13 mouse cellular contexts compared by ENCODE assay signal in genomic region chr16:33167537-33167936, GRCm38 (mm10). TPM values are rescaled to one million over a fixed set of nuclear protein-coding genes. Genes with fewer than 3 reads are reported as not detected.
DNase-seq lines count a peak whose midpoint lies in the region; ATAC-seq and TF ChIP-seq lines count a peak whose summit lies in the region.
"Had no signal": no experiment of that assay in that cellular context is flagged by ENCODE, and none has a peak within 500 bp of the region (broad histone marks: within the 10 kb centered on the region; RNA-seq: fewer than 3 reads in every experiment).

No protein-coding gene starts in this region.

- TF ChIP-seq EP300 in lung, postnatal 0 days (IDR thresholded peaks at IDR 0.05): no peak
- TF ChIP-seq EP300 in CH12.LX (IDR thresholded peaks at IDR 0.05; ENCODE audit: low read length): no peak

- ATAC-seq in intestine, postnatal 0 days: no peak
- ATAC-seq in intestine, embryonic 15.5 days: no peak
- no peak for ATAC-seq in lung, postnatal 0 days
- ATAC-seq: midbrain, embryonic 16.5 days had no signal

- dilution Hi-C loops in CH12.LX (cut with MboI; ENCODE audit: extremely low pct_ligation_motif_present, extremely low pct_unique_long_range_greater_than_20kb, low sequenced_read_pairs): no loop called here

- H3K36me3 ChIP-seq in intestine, postnatal 0 days (ENCODE audit: control insufficient read depth, insufficient read depth): no peaks in the 10 kb centered on the region
- no peaks in the 10 kb centered on the region for H3K36me3 ChIP-seq in intestine, embryonic 15.5 days
- no peaks in the 10 kb centered on the region for H3K36me3 ChIP-seq in lung, postnatal 0 days (ENCODE audit: insufficient read depth, low read length)
- no peaks in the 10 kb centered on the region for H3K36me3 ChIP-seq in CH12.LX (replicated peaks in 1 of 2; ENCODE audit: control insufficient read depth in 1 of 2, insufficient read depth in 1 of 2, low read length in 1 of 2)
- H3K36me3 ChIP-seq: embryonic facial prominence, embryonic 15.5 days; hindbrain, embryonic 10.5 days; neural tube, embryonic 15.5 days had no signal

- no peak overlapping the region for H3K27ac ChIP-seq in intestine, postnatal 0 days (ENCODE audit: low read depth, low read length)
- H3K27ac ChIP-seq in intestine, embryonic 15.5 days: no peak overlapping the region
- no peak overlapping the region for H3K27ac ChIP-seq in lung, postnatal 0 days (ENCODE audit: low read length)
- no peak overlapping the region for H3K27ac ChIP-seq in CH12.LX (ENCODE audit: insufficient read depth, low read depth)
- H3K27ac ChIP-seq: embryonic facial prominence, embryonic 15.5 days; hindbrain, embryonic 10.5 days; neural tube, embryonic 15.5 days had no signal

- no peaks in the 10 kb centered on the region for H3K79me2 ChIP-seq in CH12.LX (replicated peaks; ENCODE audit: control insufficient read depth, extremely low read depth, insufficient read depth, poor library complexity, severe bottlenecking)

- no peak overlapping the region for H3K4me2 ChIP-seq in intestine, postnatal 0 days (replicated peaks; ENCODE audit: low read depth)
- no peak overlapping the region for H3K4me2 ChIP-seq in intestine, embryonic 15.5 days (replicated peaks)
- H3K4me2 ChIP-seq in lung, postnatal 0 days (replicated peaks; ENCODE audit: low read depth, low read length): no peak overlapping the region
- H3K4me2 ChIP-seq in CH12.LX (ENCODE audit: insufficient read depth, low read depth, poor library complexity, severe bottlenecking): no peak overlapping the region
- H3K4me2 ChIP-seq: embryonic facial prominence, embryonic 15.5 days; neural tube, embryonic 15.5 days had no signal

- H3K9me3 ChIP-seq in intestine, postnatal 0 days (ENCODE audit: control insufficient read depth): no peaks in the 10 kb centered on the region
- H3K9me3 ChIP-seq in intestine, embryonic 15.5 days: no peaks in the 10 kb centered on the region
- no peaks in the 10 kb centered on the region for H3K9me3 ChIP-seq in lung, postnatal 0 days (ENCODE audit: low read length)
- H3K9me3 ChIP-seq in CH12.LX (replicated peaks; ENCODE audit: low read length): peaks cover 5% of the 10 kb centered on the region
- H3K9me3 ChIP-seq: embryonic facial prominence, embryonic 15.5 days; hindbrain, embryonic 10.5 days; neural tube, embryonic 15.5 days had no signal

- intact Hi-C loops in left cerebral cortex, postnatal 14 days (cut with DNase I): no loop called here

- 36% methylated on average over 5 of the region's 5 CpGs for WGBS in intestine, postnatal 0 days
- 27% methylated on average over 5 of the region's 5 CpGs for WGBS in intestine, embryonic 15.5 days
- 38% methylated on average over 5 of the region's 5 CpGs for WGBS in lung, postnatal 0 days

- no peak for TF ChIP-seq POLR2A in CH12.LX (IDR thresholded peaks at IDR 0.05; ENCODE audit: low read depth, low read length)
- TF ChIP-seq POLR2A in brain, embryonic 14.5 days (IDR thresholded peaks at IDR 0.05; ENCODE audit: borderline replicate concordance, extremely low read depth, insufficient read depth, insufficient read length, poor library complexity, severe bottlenecking): no peak

- TF ChIP-seq RAD21 in CH12.LX (IDR thresholded peaks at IDR 0.05; ENCODE audit: low read depth, low read length): peak; percentile 53

- in situ Hi-C loops in CH12.LX (cut with MboI; ENCODE audit: low pct_ligation_motif_present, low pct_unique_long_range_greater_than_20kb, low sequenced_read_pairs): no loop called here

- peak; percentile 72 for TF ChIP-seq CTCF in intestine, postnatal 0 days (IDR thresholded peaks at IDR 0.05; ENCODE audit: low read depth)
- peak; percentile 59 for TF ChIP-seq CTCF in lung, postnatal 0 days (IDR thresholded peaks at IDR 0.05)
- peak; percentile 36 to 93; a peak in 3 of 4 replicates for TF ChIP-seq CTCF in CH12.LX (conservative IDR thresholded peaks at IDR 0.05 in 1 of 2, IDR thresholded peaks at IDR 0.05 in 1 of 2; ENCODE audit: low read depth in 2 of 2, low read length in 2 of 2)
- peak; percentile 36; the same call in 1 of the 2 replicates for TF ChIP-seq CTCF in brain, embryonic 14.5 days (IDR thresholded peaks at IDR 0.05; ENCODE audit: borderline replicate concordance, extremely low read depth, insufficient read depth, insufficient read length)

- H3K27me3 ChIP-seq in intestine, postnatal 0 days (replicated peaks; ENCODE audit: control insufficient read depth, insufficient read depth, low read length): no peaks in the 10 kb centered on the region
- no peaks in the 10 kb centered on the region for H3K27me3 ChIP-seq in intestine, embryonic 15.5 days (replicated peaks)
- no peaks in the 10 kb centered on the region for H3K27me3 ChIP-seq in lung, postnatal 0 days (replicated peaks; ENCODE audit: insufficient read depth, low read length)
- no peaks in the 10 kb centered on the region for H3K27me3 ChIP-seq in CH12.LX (replicated peaks)
- H3K27me3 ChIP-seq: embryonic facial prominence, embryonic 15.5 days; neural tube, embryonic 15.5 days had no signal

- no peaks in the 10 kb centered on the region for H3K4me1 ChIP-seq in intestine, postnatal 0 days (replicated peaks; ENCODE audit: control insufficient read depth, insufficient read depth, low read length)
- peaks cover 4% of the 10 kb centered on the region; the same call in 1 of the 2 replicates for H3K4me1 ChIP-seq in intestine, embryonic 15.5 days (replicated peaks)
- H3K4me1 ChIP-seq in lung, postnatal 0 days (ENCODE audit: insufficient read depth, low read depth, low read length): no peaks in the 10 kb centered on the region
- H3K4me1 ChIP-seq in CH12.LX (ENCODE audit: control insufficient read depth in 1 of 2, insufficient read depth in 2 of 2): peaks cover 0 to 7% of the 10 kb centered on the region in 2 experiments; a peak in 1 of 4 replicates
- H3K4me1 ChIP-seq: embryonic facial prominence, embryonic 15.5 days; hindbrain, embryonic 10.5 days; neural tube, embryonic 15.5 days had no signal

- H3K9ac ChIP-seq in intestine, postnatal 0 days (ENCODE audit: low read depth, low read length): no peak overlapping the region
- no peak overlapping the region for H3K9ac ChIP-seq in intestine, embryonic 15.5 days
- no peak overlapping the region for H3K9ac ChIP-seq in lung, postnatal 0 days (replicated peaks; ENCODE audit: low read depth)
- H3K9ac ChIP-seq in CH12.LX (ENCODE audit: insufficient read depth, low read depth): no peak overlapping the region
- H3K9ac ChIP-seq: embryonic facial prominence, embryonic 15.5 days; neural tube, embryonic 15.5 days had no signal

- no peak for DNase-seq in lung, postnatal 0 days (ENCODE audit: low spot score)
- no peak for DNase-seq in lung, postnatal 25 days (ENCODE audit: low spot score)
- DNase-seq in CH12.LX (ENCODE audit: extremely low read depth): no peak
- no peak for DNase-seq in brain, embryonic 14.5 days (ENCODE audit: low read depth)
- DNase-seq in left cerebral cortex, postnatal 14 days (ENCODE audit: low spot score in 2 of 2): no peak
- DNase-seq in heart, adult 11 months: no peak
- DNase-seq: cerebellum, postnatal 36 days had no signal

- H3K4me3 ChIP-seq in intestine, postnatal 0 days (ENCODE audit: low read depth, low read length): no peak overlapping the region
- H3K4me3 ChIP-seq in intestine, embryonic 15.5 days (replicated peaks): no peak overlapping the region
- no peak overlapping the region for H3K4me3 ChIP-seq in lung, postnatal 0 days (ENCODE audit: low read depth, low read length)
- no peak overlapping the region for H3K4me3 ChIP-seq in CH12.LX (replicated peaks in 1 of 3; ENCODE audit: low read depth in 2 of 3, low read length in 2 of 3, poor library complexity in 1 of 3)
- H3K4me3 ChIP-seq: embryonic facial prominence, embryonic 15.5 days; hindbrain, embryonic 10.5 days; neural tube, embryonic 15.5 days had no signal

TF ChIP-seq in CH12.LX, 34 proteins besides CTCF, POLR2A, EP300 and RAD21:
- TF ChIP-seq CHD1 (IDR thresholded peaks at IDR 0.05; ENCODE audit: low read depth, low read length) (no peak), ZKSCAN1 (IDR thresholded peaks at IDR 0.05; ENCODE audit: borderline replicate concordance, low read depth, low read length) (no peak), SMC3 (IDR thresholded peaks at IDR 0.05; ENCODE audit: low read depth, low read length) (peak; percentile 62), CHD2 (IDR thresholded peaks at IDR 0.05; ENCODE audit: low read length) (no peak), KAT2A (IDR thresholded peaks at IDR 0.05; ENCODE audit: insufficient replicate concordance, low read length) (no peak), JUN (IDR thresholded peaks at IDR 0.05; ENCODE audit: insufficient read depth, low read depth, low read length) (no peak), HCFC1 (IDR thresholded peaks at IDR 0.05; ENCODE audit: low read depth, low read length) (no peak), MYC (IDR thresholded peaks at IDR 0.05; ENCODE audit: low read depth, low read length) (0 out of 2 replicates have a peak, but pooled peaks have one; percentile 35), SIN3A (IDR thresholded peaks at IDR 0.05; ENCODE audit: low read length) (no peak)
TF ChIP-seq in CH12.LX: peak in this region for 2.

RNA-seq across cellular contexts. Expression of gene Osbpl11, which starts 17.3 kb away (rescaled TPM):
- polyA plus RNA-seq in intestine, postnatal 0 days (2015; fragmentation: Nextera tagmentation; extraction: Ambion mirVana): 9.2 and 10.0 TPM in 2 replicates
- 14.7 and 15.2 TPM in 2 replicates for polyA plus RNA-seq in intestine, embryonic 15.5 days (2015; fragmentation: Nextera tagmentation; extraction: Ambion mirVana)
- polyA plus RNA-seq in lung, postnatal 0 days (2015; fragmentation: Nextera tagmentation; extraction: Ambion mirVana): 12.6 and 13.6 TPM in 2 replicates
- total RNA-seq in CH12.LX (2012; rRNA removed) (12.9 and 13.8 TPM in 2 replicates), CH12.LX (2014; rRNA removed) (10.5 and 10.8 TPM in 2 replicates)
- polyA plus RNA-seq in CH12.LX (2012; ENCODE audit: insufficient read length, low read depth): 11.4 and 12.1 TPM in 2 replicates
- polyA plus RNA-seq in brain, embryonic 14.5 days (2012; rRNA removed): 15.5 and 19.7 TPM in 2 replicates
- total RNA-seq in left cerebral cortex, postnatal 14 days (2021): 10 to 100 TPM; 16.6 to 22.5 TPM
